Mouse (Mus musculus): Measurements from ENCODE around the gene Smc2.
A peak's percentile ranks its signal among the peaks of the same experiment; 100 is the strongest.
"Not testable (repeated sequence)": the region's sequence is repeated elsewhere in the genome, so short reads cannot be mapped to it uniquely, and the experiment has no call there.

Gene Smc2

DNA sequence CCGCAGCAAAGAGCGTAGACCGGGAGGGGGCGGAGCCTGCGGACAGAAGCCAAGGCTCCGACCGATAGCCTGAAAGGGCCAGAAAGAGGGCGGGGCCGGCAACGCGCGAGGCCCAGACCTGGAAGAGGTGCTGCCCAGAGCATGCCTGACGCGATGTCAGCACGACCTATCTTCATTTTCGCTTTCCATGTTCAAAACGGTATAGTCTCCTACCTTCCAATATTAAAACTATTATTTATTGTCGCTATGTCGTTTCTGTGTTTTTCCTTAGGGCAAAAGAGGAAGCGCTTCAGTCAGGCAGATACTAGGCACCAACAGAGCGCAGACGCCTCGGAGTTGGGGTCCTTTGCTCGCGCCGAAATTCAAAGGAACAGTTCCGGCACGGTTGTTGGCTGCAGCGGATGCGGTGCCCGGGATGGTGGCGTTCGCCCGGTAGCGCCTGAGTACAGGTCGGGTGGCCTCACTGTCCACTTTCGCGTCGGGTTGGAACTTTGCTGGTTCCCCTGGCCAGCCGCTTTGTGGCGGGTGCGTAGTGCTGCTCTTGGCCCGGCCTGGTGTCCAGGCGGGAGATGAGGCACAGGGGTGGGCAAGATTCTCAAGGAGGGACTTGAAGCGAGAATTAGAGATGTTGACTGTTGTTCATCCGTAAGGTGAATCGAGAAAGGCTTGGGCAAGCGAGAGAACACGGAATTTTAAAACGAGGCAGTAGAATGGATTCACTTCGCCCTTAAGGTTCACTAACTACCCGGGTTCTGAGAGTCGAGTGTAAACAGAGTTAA lies at the start of gene Smc2:
Smc2 (plus strand) TSS at position 358 of the 779 bp plus-strand sequence.
- peak; percentile 96 for DNase-seq (ENCODE audit: low read depth)

GRCm38 (mm10) chr4:52411587-52411986 lies 27.5 kb upstream of the Smc2 start:
- no peak for DNase-seq (ENCODE audit: low read depth)

GRCm38 (mm10) chr4:52423653-52424052 lies 15.4 kb upstream of the Smc2 start:
- DNase-seq (ENCODE audit: low read depth): no peak

DNA sequence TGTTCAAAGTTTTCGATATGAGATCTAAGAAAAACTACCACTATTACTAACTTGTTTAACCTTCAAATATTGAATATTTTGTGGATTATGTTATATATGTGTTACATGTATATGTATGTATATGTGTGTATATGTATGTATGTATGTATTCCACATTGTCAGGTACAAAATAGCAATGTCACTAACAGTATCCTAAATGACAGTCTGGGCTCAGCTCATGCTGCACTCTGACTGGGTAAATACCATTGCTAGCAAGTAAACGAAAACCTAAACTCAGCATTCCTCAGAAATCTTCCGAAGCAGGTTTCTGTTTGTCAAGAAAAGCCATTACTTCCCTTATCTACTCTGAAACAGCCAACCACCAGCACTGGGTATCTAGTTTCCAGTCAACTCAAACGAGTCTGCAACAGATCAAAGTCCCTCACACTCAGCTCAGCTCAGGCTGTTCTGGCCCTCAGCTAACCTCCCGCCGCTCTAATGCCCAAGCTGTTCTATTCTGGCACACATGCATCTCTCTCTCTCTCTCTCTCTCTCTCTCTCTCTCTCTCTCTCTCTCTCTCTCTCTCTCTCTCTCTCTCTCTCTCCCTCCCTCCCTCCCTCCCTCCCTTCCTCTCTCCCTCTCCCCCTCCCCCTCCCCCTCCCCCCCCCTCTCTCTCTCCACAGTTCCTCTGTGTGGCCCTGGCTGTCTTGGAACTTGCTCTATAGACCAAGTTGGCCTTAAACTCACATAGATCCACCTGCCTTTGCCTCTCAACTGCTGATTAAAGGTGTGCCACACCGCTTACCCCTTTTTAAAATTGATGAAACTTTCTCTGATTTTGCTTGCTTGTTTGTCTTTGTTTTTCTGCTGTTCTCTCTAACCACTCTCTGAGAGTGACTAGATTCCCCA lies 9.5 kb upstream of the Smc2 start:
- no peak for DNase-seq (ENCODE audit: low read depth)

DNA sequence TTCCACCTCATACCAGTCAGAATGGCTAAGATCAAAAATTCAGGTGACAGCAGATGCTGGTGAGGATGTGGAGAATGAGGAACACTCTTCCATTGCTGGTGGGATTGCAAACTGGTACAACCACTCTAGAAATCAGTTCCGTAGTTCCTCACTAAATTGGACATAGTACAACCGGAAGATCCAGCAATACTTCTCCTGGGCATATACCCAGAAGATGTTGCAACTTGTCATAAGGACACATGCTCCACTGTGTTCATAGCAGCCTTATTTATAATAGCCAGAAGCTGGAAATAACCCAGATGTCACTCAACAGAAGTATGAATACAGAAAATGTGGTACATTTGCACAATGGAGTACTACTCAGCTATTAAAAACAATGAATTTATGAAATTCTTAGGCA lies 3.5 kb upstream of the Smc2 start:
- DNase-seq (ENCODE audit: low read depth): not testable (repeated sequence)

- DNase-seq (ENCODE audit: low read depth): no peak
Observed at GRCm38 (mm10) chr4:52438371-52438885, 615 bp upstream of the Smc2 start.

- peak; percentile 49 for DNase-seq (ENCODE audit: low read depth)
Observed at GRCm38 (mm10) chr4:52459726-52460125, 20.7 kb downstream of the Smc2 start.

DNA sequence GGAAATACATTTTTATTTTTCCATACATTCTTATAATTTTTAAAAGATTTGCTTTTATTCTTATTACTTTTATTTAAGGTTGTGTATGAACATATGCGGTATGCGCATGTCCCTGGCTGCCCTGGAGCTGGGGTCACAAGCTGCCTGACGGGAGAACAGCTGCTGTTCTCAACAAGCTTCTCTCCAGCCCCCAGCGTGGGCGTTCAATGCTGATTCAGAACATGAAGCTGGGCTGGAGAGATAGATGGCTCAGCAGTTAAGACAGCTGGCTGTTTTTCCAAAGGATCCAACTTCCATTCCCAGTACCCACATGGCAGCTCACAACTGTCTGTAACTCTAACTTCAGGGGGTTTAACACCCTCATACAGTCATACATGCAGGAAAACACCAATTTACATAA lies 22.3 kb downstream of the Smc2 start:
- no peak for DNase-seq (ENCODE audit: low read depth)

GRCm38 (mm10) chr4:52473431-52473830 lies 34.4 kb downstream of the Smc2 start:
- no peak for DNase-seq (ENCODE audit: low read depth)

GRCm38 (mm10) chr4:52487486-52487885 lies 48.4 kb downstream of the Smc2 start:
- DNase-seq (ENCODE audit: low read depth): no peak

GRCm38 (mm10) chr4:52497144-52497543 lies 58.1 kb downstream of the Smc2 start, which contains the start of gene Vma21-ps:
Vma21-ps (minus strand) TSS chr4:52497244.
- not testable (repeated sequence) for DNase-seq (ENCODE audit: low read depth)

GRCm38 (mm10) chr4:52517580-52517979 lies 78.5 kb downstream of the Smc2 start:
- no peak for DNase-seq (ENCODE audit: low read depth)

GRCm38 (mm10) chr4:52519301-52519700 lies 80.3 kb downstream of the Smc2 start:
- no peak for DNase-seq (ENCODE audit: low read depth)

GRCm38 (mm10) chr4:52526464-52526863 lies 87.4 kb downstream of the Smc2 start:
- no peak for DNase-seq (ENCODE audit: low read depth)

DNA sequence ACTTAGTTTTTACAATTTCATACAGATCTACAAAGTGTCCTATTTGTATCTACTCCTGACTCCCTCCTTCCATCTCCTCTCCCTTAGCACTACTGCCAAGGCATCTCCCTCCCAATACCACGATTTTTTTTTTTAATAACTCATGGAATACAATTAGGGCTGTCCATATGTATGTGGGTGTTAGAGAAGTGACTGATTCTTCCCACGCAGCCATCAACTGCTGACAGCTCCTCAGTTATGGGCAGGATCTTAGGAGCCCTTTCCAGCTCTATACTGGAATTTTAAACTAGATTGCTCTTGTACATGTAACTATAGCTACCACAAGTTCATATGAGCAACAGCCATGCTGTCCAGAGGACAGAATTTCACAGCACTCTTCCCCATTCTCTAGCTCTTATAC lies 91.6 kb downstream of the Smc2 start:
- DNase-seq (ENCODE audit: low read depth): no peak

All from induced T-regulatory cell, adult 2 months (primary cell).